Mouse (Mus musculus) myocyte (in vitro differentiated cells): ENCODE results near the gene Men1.

Experiments
- CEBPB ChIP-seq: IDR thresholded peaks from 2 replicates; pipeline ENCODE4 v1.6.1; 2011; ENCODE audit warnings: mild to moderate bottlenecking, moderate library complexity; ENCODE audit not compliant: poor library complexity, insufficient read depth, severe bottlenecking
- E2F4 ChIP-seq: IDR thresholded peaks from one replicate; pipeline ENCODE4 v1.6.1; 2011; ENCODE audit warnings: mild to moderate bottlenecking, control low read depth, moderate library complexity; ENCODE audit not compliant: insufficient read depth
- MYOD1 ChIP-seq, 3 experiments: IDR thresholded peaks; one replicate each; pipeline ENCODE4 v1.6.1; 2011; ENCODE audit warnings: control low read depth in 2 of 3, low read depth in 2 of 3, mild to moderate bottlenecking in 2 of 3, moderate library complexity in 1 of 3; ENCODE audit not compliant: insufficient read length in 2 of 3, control insufficient read depth in 1 of 3
- POLR2A ChIP-seq: IDR thresholded peaks from one replicate; pipeline ENCODE4 v1.6.1; 2011; ENCODE audit warnings: low read depth, mild to moderate bottlenecking, control low read depth, moderate library complexity; ENCODE audit not compliant: insufficient read length
- TCF12 ChIP-seq: IDR thresholded peaks from one replicate; pipeline ENCODE4 v1.6.1; 2011; ENCODE audit warnings: mild to moderate bottlenecking, control low read depth; ENCODE audit not compliant: poor library complexity, insufficient read depth, severe bottlenecking
- USF1 ChIP-seq: IDR thresholded peaks from one replicate; pipeline ENCODE4 v1.6.1; 2011; ENCODE audit warnings: low read depth, mild to moderate bottlenecking, control low read depth, moderate library complexity

- TF ChIP-seq CEBPB (no peak), POLR2A (no peak), E2F4 (no peak), USF1 (no peak), TCF12 (no peak), MYOD1 (IDR thresholded peaks at IDR 0.05; ENCODE audit: control insufficient read depth in 1 of 3, insufficient read length in 2 of 3, low read depth in 2 of 3) (no peak)
These were observed 29.2 kb upstream of the Men1 start for GRCm38 (mm10) chr19:6305517-6306115.
